Mouse (Mus musculus): ENCODE results near the gene Crat.

GRCm38 (mm10) chr2:30360626-30361025, 55.0 kb downstream of the Crat start:
- TF ChIP-seq CTCF (IDR thresholded peaks at IDR 0.05): no peak
- TF ChIP-seq EP300 (IDR thresholded peaks at IDR 0.05): no peak
